Mouse (Mus musculus) liver (tissue): ENCODE measurements around the gene Slc25a22.
"Not testable (repeated sequence)": the region's sequence is repeated elsewhere in the genome, so short reads cannot be mapped to it uniquely, and the experiment has no call there.

ENCODE experiments used
- DNase-seq: peaks from one replicate; pipeline ENCODE4 v3.0.0-alpha.2; 2020; ENCODE audit warnings: mixed read lengths

Slc25a22 gene

DNA sequence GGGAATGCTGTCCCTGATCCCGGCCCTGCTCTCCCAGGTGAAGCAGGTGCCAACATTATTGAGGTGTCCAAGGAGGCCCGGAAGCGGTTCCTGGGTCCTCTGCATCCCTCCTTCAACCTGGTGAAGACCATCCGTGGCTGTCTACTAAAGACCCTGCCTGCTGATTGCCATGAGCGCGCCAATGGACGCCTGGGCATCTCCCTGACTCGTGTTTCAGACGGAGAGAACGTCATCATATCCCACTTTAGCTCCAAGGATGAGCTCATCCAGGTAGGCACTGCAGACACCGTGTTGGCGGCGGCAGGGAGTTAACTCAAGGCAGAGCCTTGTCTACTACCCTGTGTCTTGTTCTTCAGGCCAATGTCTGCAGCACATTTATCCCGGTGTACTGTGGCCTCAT, 19.5 kb upstream of the Slc25a22 start:
- DNase-seq, result no peak

DNA sequence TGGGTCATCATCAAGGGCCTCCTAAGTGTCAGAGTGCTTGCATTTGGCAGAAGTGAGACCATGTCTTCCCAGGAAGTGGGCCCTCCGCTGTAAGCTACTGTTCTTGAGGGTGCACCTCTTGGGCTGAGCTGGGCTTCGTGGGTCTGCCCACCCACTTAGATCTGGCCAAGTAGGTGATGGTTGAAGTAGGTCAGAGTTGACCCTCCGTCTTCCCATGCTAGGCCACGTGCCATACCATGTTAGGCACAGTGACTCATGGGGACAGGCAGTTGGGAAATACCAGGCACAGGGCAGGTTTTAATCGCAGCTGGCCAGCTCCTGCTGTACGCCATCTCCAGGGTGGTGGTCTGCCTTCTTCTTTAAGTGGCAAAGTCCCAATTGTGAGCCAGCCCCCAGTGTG, 19.0 kb upstream of the Slc25a22 start:
- DNase-seq, result no peak

DNA sequence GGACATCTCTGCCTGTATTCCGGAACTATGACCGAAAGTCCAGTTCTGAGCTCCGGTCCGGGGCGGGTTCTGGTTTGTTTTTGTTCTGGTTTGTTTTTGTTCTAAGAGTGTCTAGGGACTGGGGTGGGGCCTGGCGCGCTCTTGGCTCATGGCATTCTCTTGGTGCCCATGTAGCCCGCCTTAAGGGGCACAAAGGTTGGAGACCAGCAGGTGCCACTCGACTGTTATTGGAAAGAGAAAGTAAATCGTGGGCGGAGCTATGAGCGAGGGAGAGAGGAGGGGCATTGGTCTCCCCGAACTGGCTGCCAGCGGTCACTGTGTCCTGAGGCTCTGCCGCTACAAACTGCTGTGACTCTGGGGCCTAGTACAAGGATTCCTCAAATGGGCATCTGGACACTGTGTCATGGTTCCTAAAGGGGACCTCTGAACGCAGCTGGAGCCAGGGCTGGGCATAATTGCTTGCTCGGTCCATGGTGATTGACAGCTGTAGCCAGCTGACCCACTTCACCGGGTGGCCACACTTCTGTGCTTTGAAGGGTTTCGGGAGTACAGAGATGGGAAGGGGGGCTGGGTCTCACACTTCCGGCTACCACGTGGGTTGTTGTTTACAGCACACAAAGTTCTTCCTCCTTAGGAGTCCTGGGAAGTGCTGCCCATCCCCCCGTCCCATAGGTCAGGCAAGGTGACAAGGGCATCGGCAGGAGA, 18.1 kb upstream of the Slc25a22 start:
- peak; percentile 69 for DNase-seq

DNA sequence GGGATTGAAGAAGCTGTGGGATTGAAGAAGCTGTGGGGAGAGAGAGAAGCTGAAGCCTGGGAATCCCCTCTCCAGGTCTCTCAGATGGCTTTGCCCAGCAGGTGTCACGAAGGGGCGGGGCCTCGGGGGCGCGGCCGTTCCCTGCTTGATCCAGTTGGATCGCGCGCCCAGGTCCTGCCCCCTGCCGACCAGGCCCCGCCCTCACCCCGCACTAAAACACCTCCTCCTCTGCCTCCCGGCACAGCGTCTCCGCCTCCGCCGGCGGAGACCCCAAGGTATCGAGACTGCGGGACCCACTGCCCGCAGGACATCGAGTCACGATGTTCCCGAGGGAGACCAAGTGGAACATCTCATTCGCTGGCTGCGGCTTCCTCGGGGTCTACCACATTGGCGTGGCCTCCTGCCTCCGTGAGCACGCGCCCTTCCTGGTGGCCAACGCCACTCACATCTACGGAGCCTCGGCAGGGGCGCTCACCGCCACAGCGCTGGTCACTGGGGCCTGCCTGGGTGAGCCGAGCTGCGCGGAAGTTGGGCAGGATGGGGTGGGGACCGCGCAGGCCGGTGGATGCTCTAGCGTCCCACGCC, 17.4 kb upstream of the Slc25a22 start, which contains the start of gene Pnpla2:
Gene Pnpla2, plus strand, starts transcription at position 232 of the 585 bp plus-strand sequence.
- peak; percentile 98 for DNase-seq

DNA sequence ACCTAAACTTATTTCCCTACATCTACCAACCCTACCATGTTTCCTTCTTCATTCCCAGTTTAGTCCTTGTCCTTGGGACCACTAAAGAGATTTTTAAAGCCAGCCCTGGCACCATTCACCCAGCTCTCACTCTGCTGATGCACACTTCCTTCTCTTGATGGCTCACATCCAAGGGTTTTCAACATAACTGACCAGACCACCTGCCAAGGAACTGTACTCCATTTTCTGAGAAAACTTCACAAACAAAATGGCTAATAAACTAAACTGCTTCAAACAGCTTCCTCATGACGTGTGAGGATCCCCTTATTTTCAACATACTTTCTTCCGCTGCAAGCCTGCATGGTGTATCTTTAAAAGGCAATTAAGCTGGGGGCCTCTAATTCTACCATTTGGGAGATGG, 15.9 kb upstream of the Slc25a22 start:
- DNase-seq, result no peak

DNA sequence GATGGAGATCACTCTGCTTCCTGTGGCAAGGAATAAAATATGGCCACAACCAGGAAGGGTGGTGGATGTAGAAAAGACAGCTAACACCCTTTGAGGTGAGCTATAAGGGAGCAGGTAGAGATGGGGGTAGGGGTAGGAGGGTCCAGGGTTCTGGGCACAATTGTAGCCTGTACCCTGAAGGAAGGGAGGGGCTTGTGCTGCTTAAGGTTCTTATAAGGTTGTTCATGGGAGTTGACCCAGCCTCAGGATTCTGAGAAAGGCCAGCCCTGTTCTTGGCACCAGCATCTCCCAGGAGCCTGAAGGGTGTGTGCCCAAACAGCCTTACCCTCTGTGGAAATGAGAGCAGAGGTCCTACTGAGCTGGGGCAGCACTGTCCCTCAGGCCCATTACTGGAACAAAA, 14.2 kb upstream of the Slc25a22 start:
- DNase-seq, result no peak

DNA sequence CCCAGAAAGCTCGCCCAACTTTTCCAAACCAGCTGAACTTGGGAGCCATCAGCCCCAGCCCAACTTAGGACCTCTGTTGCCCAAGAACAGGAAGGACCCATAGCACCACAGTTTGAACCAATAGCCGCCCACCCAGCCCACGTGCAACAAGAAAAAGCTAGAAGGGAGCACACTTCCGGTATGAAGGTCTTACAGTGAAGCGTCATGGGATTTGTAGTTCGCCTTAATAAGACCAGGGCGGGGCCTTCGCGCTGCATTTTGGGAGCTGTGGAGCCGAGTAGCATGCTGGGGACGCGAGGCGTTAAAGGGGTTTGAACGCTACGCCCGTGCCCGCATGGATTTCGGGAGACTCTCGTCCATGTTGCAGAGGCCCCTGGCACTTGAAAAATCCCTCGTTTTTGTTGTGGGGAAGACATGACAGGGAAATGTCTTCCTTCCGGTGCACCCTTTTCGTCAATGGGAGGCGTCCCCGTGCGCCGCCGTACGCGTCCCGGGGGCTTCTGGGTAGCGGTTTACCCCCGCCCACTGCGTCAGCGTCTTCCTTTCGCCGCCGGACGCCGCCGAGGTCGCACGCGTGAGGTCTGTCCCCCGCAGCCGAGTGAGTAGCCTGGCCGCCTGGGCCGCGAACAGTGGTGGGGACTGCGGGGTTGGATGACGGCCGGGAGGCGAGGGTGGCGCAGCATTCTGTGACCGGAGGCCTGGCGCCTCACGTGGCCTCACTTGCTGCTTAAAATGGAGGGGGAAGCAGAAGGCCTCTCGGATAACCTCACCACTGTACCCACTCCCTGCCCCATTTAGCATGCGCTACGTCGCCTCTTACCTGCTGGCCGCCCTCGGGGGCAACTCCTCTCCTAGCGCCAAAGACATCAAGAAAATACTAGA, 9.7 kb upstream of the Slc25a22 start, which contains the start of gene Rplp2:
Gene Rplp2, plus strand, starts transcription at position 261 of the 882 bp plus-strand sequence.
- DNase-seq, result peak; percentile 93

DNA sequence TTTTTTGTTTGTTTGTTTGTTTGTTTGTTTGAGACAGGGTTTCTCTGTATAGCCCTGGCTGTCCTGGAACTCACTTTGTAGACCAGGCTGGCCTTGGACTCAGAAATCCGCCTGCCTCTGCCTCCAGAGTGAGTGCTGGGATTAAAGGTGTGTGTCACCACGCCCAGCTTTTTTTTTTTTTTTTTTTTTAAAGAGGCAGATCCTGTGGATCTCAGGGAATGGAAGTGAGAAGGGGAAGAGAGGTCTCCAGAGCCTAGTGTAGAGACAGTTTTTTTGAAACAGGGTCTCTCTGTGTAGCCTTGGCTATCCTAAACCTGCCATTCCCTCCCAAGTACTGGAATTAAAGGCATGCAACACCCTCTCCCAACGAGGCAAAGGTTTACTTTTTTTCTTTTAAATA, 8.7 kb upstream of the Slc25a22 start:
- DNase-seq, result not testable (repeated sequence)

DNA sequence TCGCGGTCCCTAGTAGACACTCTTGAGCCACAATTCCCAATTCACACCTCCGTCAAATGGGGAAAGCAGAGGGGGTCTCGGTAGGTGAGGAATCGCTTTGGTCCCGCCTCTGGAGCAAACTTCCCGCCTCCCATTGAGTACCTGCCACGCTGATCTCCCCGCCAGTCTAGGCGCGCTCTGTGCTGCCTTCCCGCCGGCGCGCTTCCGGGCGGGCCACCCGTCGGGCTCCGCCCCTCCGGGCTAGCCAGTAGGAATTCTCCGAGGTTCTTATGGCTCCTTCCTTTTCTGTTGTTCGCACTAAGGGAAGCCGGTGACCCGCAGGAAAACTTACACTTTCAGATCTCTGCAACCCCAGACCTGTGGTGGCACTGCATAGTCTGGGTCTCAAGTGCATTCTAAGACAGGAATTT, 6.1 kb upstream of the Slc25a22 start, which contains the start of gene Pidd1:
Gene Pidd1, minus strand, starts transcription at position 198 of the 410 bp plus-strand sequence.
- peak; percentile 87 for DNase-seq

DNA sequence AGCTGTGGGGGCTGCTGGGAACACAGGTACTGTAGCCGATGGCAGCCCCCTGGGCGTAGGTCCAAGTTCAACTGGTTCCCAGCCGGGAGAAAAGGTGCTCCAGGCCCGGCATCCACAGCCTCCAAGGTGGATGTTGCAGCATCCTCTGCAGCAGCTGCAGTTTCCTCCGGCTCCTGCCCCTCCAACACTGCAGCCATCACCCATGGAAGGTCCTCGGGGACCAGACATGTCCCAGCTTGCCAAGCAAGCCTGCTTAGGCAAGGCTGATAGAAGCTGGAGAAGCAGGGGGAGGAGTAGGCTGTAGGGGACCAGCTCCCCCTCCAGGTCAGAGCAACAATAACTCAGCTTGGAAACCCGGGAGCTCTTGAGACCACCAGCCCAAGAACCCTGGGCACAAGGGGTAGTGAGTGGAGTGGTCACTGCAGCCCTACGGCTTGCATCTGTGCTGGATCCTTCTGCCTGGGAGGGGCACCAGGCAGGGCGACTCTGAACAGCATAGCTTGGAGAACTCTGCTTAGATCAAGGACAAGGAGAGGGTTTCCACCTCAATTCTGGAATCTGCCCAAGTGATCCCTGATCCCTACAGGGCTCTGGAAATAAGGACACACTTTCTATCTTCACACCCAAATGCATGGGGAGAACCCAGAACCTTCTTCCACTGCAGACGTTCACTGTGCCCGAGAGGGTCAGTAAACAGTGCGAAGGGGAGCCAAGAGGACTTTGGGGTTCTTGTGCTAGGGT, 5.6 kb upstream of the Slc25a22 start:
- DNase-seq, result peak; percentile 52

DNA sequence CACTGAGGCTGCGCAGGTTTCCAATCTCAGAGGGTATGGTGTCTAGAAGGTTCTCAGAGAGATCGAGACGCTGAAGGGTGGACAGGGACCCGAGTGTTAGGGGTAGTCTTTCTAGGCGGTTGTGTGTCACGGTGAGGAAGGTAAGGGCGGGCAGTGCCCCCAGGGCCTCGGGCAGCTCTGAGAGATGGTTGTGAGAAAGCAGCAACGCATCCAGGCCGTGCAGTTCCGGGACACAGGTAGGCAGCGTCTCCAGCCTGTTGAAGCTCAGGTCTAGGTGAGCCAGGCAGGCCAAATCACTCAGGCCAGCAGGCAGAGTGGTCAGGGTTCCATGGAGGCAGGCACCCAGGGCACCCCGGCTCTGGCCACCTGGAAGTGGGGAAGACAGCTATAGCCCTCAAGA, 4.5 kb upstream of the Slc25a22 start:
- DNase-seq, result no peak

DNA sequence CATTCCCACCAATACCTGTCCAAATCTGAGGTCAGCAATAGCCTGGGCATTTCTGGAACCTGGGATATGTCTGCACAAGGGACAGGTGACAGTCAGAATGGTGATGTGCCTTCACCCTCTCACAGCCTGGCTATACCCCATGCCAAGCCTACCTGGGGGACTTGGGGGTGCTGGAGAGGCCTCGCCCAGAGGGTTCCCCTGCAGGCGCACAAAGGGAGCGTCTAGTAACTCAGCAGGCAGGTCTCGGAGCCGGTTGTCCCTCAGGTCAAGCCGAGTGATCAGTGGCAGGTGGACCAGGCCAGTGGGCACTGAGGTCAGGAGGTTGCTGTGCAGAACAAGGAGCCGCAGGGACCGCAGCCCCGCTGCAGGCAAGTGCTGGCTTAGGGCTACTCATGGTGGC, 3.8 kb upstream of the Slc25a22 start:
- DNase-seq, result no peak

DNA sequence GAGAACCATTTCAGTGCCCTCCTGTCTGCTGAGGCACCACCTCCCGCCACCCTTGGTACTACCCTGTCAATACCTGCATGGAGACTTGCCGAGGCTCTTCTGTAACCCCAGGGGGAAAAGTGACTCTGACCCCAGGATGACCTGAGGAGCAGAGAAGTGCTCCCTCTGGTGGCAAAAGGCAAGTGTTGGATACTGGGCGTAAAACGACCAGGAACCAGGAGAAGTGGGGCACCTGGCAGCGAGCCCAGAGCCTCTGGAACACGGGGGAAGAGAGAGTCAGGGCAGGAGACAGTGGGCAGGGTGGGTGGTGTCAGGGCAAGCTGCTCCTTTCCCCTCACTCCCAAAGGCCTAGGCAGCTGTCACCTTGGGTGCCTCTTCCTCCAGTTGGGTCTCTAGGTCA, 2.9 kb upstream of the Slc25a22 start:
- peak; percentile 48 for DNase-seq

DNA sequence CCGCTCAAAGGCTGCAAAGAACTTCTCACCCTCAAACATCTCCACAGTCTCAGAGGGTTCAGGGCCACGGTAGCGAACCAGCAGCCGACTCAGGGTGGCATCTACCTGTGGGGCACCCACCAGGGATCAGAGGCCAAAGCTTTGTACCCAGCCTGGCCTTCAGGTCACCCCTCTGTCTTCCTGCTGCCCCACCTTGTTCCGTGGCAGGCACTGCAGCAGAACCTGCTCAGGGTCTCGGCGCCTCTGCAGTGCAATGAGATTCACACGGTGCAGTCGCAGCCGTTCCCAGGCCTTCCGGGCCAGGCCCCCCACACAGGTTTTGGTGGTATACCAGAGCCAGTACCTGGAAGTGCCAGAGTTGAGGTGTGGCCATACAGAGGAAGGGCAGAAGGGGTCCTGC, 2.1 kb upstream of the Slc25a22 start:
- no peak for DNase-seq

DNA sequence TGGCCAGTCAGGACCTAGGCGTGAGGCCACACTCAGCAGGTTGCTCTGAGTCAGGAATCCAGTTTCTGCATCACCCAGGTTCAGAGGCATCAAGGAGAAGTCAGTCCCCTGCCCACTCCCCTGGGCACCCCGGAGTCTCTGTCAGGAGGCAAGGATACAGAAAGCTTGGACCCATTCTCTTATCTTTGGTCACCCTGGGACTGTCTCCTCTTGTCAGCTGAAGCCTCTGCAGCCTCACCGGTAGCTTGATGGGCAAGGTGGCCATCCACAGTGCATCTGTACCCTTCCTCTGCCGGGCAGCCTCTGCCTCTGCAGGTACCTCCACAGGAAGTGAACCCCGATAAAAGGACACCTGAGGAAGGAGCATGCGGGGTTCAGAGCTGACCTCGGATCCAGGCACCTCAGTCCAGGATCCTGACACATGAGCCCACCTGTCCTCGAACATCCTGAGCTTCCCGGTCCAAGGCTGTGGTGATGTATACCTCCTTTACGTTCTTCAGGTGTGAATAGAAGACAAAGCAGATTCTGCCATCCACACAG, 1.5 kb upstream of the Slc25a22 start:
- DNase-seq, result no peak

DNA sequence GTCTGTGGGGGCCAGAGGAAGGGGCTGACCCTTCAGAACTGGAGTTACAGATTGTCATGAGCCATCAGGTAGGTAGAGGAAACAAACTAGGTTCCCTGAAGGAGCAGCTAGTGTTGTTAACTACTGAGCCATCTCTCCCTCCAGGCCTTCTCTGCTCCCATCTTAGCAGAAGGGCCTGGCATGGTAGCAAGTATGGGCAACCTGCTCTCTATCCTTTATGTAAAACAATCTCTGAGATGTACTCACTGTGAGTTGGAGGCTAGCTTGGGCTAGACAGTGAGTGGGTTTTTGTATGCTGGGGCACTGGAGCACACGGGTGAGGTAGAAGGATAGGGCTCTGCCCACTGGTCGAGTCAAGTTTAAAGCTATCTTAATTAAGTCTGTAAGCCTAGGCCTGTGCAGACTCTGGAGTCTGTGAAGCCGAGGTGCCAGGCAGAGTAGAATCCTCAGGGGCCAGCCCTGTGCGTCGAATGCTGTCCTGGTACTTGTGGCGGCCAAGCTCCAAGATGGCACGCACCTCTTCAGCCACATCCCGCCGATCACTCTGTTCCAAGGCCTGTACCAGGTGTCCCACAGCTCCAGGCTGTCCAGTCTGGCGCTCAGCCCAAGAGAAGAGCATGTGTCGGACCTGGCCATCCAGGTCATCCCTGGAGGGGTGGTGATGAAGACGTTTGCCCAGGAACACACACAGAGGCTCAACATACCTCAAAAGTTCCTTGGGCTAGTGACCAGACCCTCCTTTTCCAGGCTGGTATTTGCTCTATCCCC, 693 bp upstream of the Slc25a22 start:
- no peak for DNase-seq

DNA sequence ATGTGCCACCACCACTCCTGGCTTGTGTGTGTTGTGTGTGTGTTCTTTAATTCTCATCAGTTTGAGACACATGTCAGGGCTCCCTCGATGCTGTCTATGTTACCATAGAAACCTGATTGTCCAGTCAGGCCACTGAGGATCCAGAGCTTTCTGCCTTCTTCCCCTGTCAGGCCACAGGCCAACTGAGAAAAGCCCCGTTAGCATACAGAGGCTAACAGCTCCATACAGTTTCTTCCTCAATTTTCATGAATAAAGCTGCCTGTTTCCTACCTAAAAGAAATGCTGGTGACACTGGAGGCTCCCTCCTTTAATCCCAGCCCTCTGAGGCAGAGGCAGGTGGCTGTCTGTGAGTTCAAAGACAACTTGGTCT, 1.2 kb downstream of the Slc25a22 start:
- DNase-seq, result no peak

DNA sequence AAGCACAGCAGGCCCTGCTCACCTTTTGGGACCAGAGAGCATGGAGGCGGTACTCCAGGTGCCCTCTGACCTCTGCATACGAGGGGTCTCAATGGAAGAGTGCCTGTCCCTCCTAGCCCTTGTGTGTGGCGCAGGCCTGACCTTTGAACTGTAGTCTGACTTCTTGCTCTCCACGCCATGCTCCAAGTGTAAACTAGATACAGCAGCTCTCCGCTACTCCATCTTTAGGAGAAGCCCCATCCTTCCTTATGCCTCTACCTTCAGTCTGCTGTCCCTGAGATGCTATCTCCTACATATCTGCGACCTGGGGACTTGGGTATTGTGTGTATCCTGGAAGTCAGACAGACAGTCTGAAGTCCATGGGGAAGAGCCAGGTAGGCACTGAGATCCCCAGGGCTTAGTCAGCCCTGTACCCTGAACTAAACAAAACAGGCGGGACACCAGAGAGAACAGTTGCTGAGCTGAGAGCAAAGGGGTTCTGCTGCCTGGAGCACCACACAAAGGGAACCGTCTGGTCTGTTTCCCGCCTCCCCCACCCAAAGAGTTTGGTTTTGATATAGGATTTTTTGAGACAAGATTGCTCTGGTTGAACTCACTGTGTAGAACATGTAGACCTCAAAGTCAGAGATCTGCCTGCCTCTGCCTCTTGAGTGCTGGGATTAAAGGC, 1.7 kb downstream of the Slc25a22 start:
- no peak for DNase-seq

DNA sequence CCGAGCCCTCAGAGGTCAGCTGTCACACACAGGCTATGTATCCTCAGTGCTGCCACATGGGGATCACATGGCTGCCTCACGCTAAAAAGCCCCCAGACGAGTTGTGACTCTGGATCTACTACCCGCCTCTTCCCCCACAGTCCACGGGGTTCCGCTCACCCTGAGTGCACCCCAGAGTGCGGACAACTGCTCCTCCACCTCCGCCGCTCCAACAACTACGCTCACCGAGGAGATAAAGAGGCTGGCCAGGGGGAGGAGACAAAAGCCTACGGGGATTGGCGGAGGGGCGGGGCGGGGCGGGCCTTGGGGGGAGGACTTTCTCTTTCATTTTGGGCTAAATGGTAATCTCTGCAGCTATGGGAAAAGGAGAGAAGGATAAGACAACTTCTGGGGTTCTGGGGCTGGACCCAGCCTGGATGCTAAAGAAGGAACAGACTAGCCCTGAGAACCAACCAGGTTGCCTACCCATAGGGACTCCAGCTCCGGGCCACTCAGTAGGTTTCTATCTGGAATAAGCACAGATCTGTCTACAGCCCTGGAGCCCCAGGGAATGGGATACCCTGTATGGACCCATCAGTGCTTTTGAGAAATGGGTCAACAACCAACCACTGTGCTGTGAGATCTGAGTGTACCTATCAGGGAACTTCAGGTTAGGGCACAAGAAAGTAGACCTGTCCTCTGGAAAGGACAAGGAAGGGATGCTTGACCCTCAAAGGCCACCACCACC, 2.4 kb downstream of the Slc25a22 start:
- peak; percentile 87 for DNase-seq

DNA sequence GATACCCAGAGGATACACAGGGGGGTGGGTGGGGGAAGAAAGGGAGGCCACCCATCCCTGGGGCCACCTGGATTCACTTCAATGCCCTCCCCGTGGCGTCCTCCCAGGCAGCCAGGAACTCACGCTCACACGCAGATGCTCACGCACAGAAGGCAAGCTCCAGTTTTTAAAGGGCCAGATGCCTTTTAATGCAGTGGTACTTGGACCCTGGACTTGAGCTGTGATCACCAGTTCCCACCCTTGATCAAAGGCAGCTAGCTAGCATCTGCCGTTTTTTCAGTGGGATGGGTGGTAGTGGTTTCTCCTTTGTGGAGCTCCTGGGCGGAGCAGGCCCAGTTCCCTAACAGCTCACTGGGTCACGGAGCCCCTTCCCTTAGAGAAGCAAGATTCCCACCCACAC, 3.2 kb downstream of the Slc25a22 start:
- DNase-seq, result no peak
